Mouse (Mus musculus) olfactory bulb, adult 2 months (tissue): Measurements from ENCODE around the gene Mdh2.

Experiments used
- CTCF ChIP-seq: fragments of 200-500 bp; IDR thresholded peaks from 2 replicates; pipeline ENCODE4 v1.5.1; 2012; ENCODE audit warnings: low read depth, mild to moderate bottlenecking, low read length, moderate library complexity; ENCODE audit not compliant: insufficient read depth
- POLR2A ChIP-seq: fragments of 200-500 bp; IDR thresholded peaks from 2 replicates; pipeline ENCODE4 v1.6.1; 2012; ENCODE audit warnings: mild to moderate bottlenecking, low read depth, low read length, moderate library complexity; ENCODE audit not compliant: insufficient read depth

GRCm38 (mm10) chr5:135777796-135778470 is 347 bp upstream of the Mdh2 start, which contains the start of gene Styxl1:
- TF ChIP-seq POLR2A (no peak), CTCF (no peak)
